Comparison of ENCODE assay signal across 8 mouse cellular contexts in the genomic region with DNA sequence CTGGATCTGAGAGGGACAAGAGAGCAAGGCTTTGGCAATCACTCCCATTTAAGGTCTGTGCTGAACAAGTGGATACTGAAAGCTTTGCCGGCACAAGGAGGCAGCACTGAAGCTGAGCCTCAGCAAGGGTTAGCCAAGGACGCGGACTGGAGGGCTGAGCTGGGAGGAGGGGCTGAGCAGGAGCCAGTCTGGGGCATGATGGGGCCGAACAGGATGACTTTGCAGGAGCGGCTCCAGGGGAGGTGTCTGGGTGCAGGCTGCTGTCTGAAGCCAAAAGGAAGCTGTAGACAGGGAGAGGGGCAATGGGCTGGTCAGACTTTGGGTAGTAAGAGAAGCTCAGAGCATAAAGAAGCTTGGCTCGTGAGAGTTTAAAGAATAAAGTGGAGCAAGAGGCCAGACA. TPM values are rescaled to one million over a fixed set of nuclear protein-coding genes. Genes with fewer than 3 reads are reported as not detected.
DNase-seq lines count a peak whose midpoint lies in the region; ATAC-seq and TF ChIP-seq lines count a peak whose summit lies in the region.

No protein-coding gene starts in this region.

- no peak overlapping the region for H3K27ac ChIP-seq in heart, embryonic 14.5 days (replicated peaks in 1 of 2; ENCODE audit: control insufficient read depth in 1 of 2, insufficient read depth in 1 of 2, low read depth in 2 of 2, low read length in 2 of 2)
- no peak overlapping the region for H3K27ac ChIP-seq in kidney, postnatal 0 days
- no peak overlapping the region for H3K27ac ChIP-seq in lung, embryonic 15.5 days

- peaks cover 0 to 2% of the 10 kb centered on the region in 2 experiments; a peak in 2 of 4 replicates for H3K4me1 ChIP-seq in heart, embryonic 14.5 days (ENCODE audit: control insufficient read depth in 2 of 2, insufficient read depth in 2 of 2, low read length in 2 of 2)
- H3K4me1 ChIP-seq in kidney, postnatal 0 days (replicated peaks; ENCODE audit: insufficient read depth, low read length): no peaks in the 10 kb centered on the region
- H3K4me1 ChIP-seq in lung, embryonic 15.5 days: no peaks in the 10 kb centered on the region

- H3K9ac ChIP-seq in heart, embryonic 14.5 days (ENCODE audit: low read length): no peak overlapping the region
- no peak overlapping the region for H3K9ac ChIP-seq in kidney, postnatal 0 days (ENCODE audit: low read depth, low read length)
- no peak overlapping the region for H3K9ac ChIP-seq in lung, embryonic 15.5 days

- peak; percentile 66 for ATAC-seq in heart, embryonic 14.5 days (ENCODE audit: insufficient number of reproducible peaks, insufficient read depth, low FRiP score, low read depth)
- ATAC-seq in kidney, postnatal 0 days (replicated peaks; ENCODE audit: low FRiP score, low read depth): no peak
- peak; percentile 69; the same call in 1 of the 2 replicates for ATAC-seq in lung, embryonic 15.5 days (ENCODE audit: borderline replicate concordance, extremely low read depth, low FRiP score, low TSS enrichment)

- no peak overlapping the region for H3K4me3 ChIP-seq in heart, embryonic 14.5 days (ENCODE audit: control insufficient read depth in 1 of 2, insufficient read depth in 1 of 2, low read depth in 1 of 2, low read length in 2 of 2)
- H3K4me3 ChIP-seq in kidney, postnatal 0 days (replicated peaks; ENCODE audit: low read depth, low read length): no peak overlapping the region
- H3K4me3 ChIP-seq in lung, embryonic 15.5 days: no peak overlapping the region

- H3K9me3 ChIP-seq in heart, embryonic 14.5 days (ENCODE audit: control insufficient read depth, low read length): 0 out of 2 replicates have a peak, but pooled peaks cover 3% of the 10 kb centered on the region
- H3K9me3 ChIP-seq in kidney, postnatal 0 days (replicated peaks; ENCODE audit: low read length): no peaks in the 10 kb centered on the region
- H3K9me3 ChIP-seq in lung, embryonic 15.5 days: no peaks in the 10 kb centered on the region

- WGBS in heart, embryonic 14.5 days: 10% methylated on average over 6 of the region's 6 CpGs
- 6% methylated on average over 6 of the region's 6 CpGs for WGBS in kidney, postnatal 0 days
- 7% methylated on average over 6 of the region's 6 CpGs for WGBS in lung, embryonic 15.5 days

- H3K36me3 ChIP-seq in heart, embryonic 14.5 days (ENCODE audit: control insufficient read depth, insufficient read depth, low read length): no peaks in the 10 kb centered on the region
- no peaks in the 10 kb centered on the region for H3K36me3 ChIP-seq in kidney, postnatal 0 days (ENCODE audit: insufficient read depth, low read length)
- H3K36me3 ChIP-seq in lung, embryonic 15.5 days: no peaks in the 10 kb centered on the region

- peak; percentile 71 for DNase-seq in NIH3T3 (ENCODE audit: low read depth)
- DNase-seq in c-Kit-positive CD71-negative TER-119-negative erythroid progenitor cells, embryonic 14.5 days (ENCODE audit: low read depth): peak; percentile 35
- DNase-seq in fibroblast of lung, adult 2 months (ENCODE audit: low read depth): peak; percentile 75
- peak; percentile 73 for DNase-seq in kidney, postnatal 0 days (ENCODE audit: low spot score)
- DNase-seq in retina, postnatal 7 days (ENCODE audit: low read depth, low spot score): peak; percentile 19
- DNase-seq in natural killer cell, adult 2 months (ENCODE audit: low spot score in 2 of 2): no peak

- TF ChIP-seq CTCF in kidney, postnatal 0 days (IDR thresholded peaks at IDR 0.05; ENCODE audit: low read depth): peak; percentile 70

- H3K27me3 ChIP-seq in heart, embryonic 14.5 days (ENCODE audit: control insufficient read depth, insufficient read depth, low read length): no peaks in the 10 kb centered on the region
- no peaks in the 10 kb centered on the region for H3K27me3 ChIP-seq in kidney, postnatal 0 days (ENCODE audit: insufficient read depth, low read length)
- no peaks in the 10 kb centered on the region for H3K27me3 ChIP-seq in lung, embryonic 15.5 days

- H3K4me2 ChIP-seq in heart, embryonic 14.5 days (ENCODE audit: low read length): no peak overlapping the region
- peak overlapping the region; percentile 11; the same call in 1 of the 2 replicates for H3K4me2 ChIP-seq in kidney, postnatal 0 days (ENCODE audit: low read length)
- no peak overlapping the region for H3K4me2 ChIP-seq in lung, embryonic 15.5 days

RNA-seq across cellular contexts. Expression of a gene that starts 48.2 kb away (rescaled TPM):
- 3.0 and 5.1 TPM in 2 replicates for polyA plus RNA-seq in heart, embryonic 14.5 days (2014; fragmentation: Nextera tagmentation; extraction: Ambion mirVana)
- 1.6 and 1.8 TPM in 2 replicates for polyA plus RNA-seq in kidney, postnatal 0 days (2015; fragmentation: Nextera tagmentation; extraction: Ambion mirVana)
- 2.8 and 3.2 TPM in 2 replicates for polyA plus RNA-seq in lung, embryonic 15.5 days (2015; fragmentation: Nextera tagmentation; extraction: Ambion mirVana)

RNA-seq across cellular contexts. Expression of a gene that starts 51.3 kb away (rescaled TPM):
- 6.3 and 6.6 TPM in 2 replicates for polyA plus RNA-seq in heart, embryonic 14.5 days (2014; fragmentation: Nextera tagmentation; extraction: Ambion mirVana)
- 2.0 and 2.4 TPM in 2 replicates for polyA plus RNA-seq in kidney, postnatal 0 days (2015; fragmentation: Nextera tagmentation; extraction: Ambion mirVana)
- polyA plus RNA-seq in lung, embryonic 15.5 days (2015; fragmentation: Nextera tagmentation; extraction: Ambion mirVana): 3.2 and 4.2 TPM in 2 replicates

Comparison
In these comparisons a context has a peak if more than half of its experiments do, and no peak if none do; other contexts are left out.
1. DNase-seq: peak in NIH3T3 (single experiment), c-Kit-positive CD71-negative TER-119-negative erythroid progenitor cells, embryonic 14.5 days (single experiment), fibroblast of lung, adult 2 months (single experiment), kidney, postnatal 0 days (single experiment) and retina, postnatal 7 days (single experiment); none in natural killer cell, adult 2 months (0 of 2).